Mouse (Mus musculus): ENCODE data around the gene Rnf41. TPM values are rescaled to one million over a fixed set of nuclear protein-coding genes. Genes with fewer than 3 reads are reported as not detected.

The Rnf41 gene
- polyA plus RNA-seq (2017; shearing (Covaris generic)), result 39.7 TPM

GRCm38 (mm10) chr10:128411211-128412054 is at the start of gene Rnf41, which contains the start of gene Nabp2:
TSS of gene Rnf41 (plus strand) at chr10:128411657.
TSS of gene Nabp2 (minus strand) at chr10:128411492.

DNA sequence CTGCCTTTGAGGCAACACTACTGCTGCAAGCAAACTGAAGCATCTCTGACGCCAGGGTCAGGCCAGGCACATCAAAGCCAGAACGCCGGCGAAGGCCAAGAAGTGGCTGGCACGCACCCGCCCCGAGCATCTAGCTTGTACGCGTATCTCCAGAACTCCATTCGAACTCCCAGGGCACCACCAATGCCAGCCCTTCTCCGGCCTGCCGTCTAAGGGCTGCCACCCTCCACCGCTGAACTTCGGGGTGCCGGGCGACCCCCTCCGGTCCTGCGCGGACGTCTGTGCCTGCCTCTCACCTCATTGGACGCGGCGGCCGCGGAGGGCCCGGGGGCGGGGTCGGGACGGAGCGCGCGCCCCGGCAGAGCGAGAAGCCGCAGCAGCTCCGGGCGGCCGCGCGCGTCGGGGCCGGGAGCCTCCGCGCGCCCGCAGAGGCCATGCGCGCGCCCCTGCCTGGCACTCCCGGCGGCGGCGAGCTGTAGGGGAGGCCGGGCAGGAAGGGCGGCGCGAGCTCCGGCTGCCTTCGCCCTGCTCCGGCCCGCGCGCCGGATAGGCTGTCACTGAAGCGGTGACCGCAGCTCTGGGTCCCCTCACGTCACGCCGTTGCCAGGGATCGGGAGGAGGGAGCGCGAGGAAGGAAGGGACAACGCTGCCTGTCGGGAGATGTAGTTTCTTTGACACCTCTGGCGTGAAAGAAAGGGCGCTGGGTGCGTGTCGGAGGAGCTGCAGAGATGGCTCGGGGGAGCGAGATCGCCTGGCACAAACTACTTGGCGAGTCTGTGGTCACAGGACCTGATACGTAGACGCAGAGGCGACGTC is 42.8 kb upstream of the Rnf41 start, which contains the start of gene Coq10a:
Gene Coq10a, minus strand, starts transcription at position 596 of the 816 bp plus-strand sequence.

GRCm38 (mm10) chr10:128376455-128377211 is 34.8 kb upstream of the Rnf41 start, which contains the start of gene Ankrd52:
TSS of gene Ankrd52 (plus strand) at chr10:128377115.

DNA sequence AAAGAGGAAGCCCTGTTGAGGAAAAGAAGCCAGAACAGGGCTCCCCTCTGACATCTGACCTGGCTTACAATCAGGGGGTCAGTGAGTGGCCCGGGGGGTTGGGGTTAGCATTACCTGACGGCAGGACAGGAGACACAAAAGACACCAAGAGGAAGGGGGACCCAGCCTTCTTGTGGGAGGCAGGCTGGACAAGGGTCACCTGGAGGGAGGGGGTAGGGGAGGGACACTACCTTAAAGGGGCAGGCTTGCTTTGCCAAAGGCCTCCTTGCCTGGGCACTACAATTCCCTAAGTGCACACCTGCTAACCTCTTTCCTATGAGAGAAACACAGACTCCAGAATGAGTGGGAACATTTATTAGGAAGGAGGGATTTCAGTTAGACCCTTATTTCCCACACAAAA is 10.4 kb upstream of the Rnf41 start, which contains the start of gene Slc39a5:
Gene Slc39a5, minus strand, starts transcription at position 174 of the 400 bp plus-strand sequence.

DNA sequence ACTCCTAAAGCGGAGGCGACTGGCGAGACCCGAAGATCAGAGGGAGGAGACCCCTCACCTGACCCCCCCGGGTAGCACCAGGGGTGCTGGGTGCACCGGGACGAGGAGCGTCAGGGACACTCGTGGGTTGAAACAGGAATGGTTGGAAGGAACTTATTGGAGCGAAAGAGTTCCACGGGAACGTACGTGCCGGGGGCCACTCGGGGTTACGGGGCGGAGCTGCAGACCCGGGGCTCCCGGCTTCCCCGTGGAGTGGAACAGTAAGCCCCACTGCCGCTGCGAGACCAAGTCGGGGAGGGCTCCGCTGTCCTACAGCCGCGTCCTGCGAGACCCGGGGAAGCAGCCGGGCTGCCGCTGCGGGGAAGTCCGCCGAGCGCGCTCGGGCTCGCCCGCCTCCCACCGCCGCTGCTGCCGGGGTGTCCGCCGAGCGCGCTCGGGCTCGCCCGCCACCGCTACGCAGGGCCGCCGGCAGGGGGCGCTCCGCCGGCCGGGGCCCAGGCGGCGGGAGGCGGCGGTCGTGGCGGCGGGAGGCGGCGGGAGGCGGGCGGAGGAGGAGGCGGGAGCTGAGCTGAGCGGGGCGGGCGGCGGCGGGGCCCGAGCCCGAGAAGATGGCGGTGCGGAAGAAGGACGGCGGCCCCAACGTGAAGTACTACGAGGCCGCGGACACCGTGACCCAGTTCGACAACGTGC is 47.4 kb downstream of the Rnf41 start, which contains the start of gene Smarcc2:
Gene Smarcc2, plus strand, starts transcription at position 530 of the 690 bp plus-strand sequence.

Other genes starting within 250 kb of the Rnf41 start
- 29.8 TPM for gene Rbms2, start 231.4 kb upstream of the Rnf41 start, polyA plus RNA-seq (2017; shearing (Covaris generic))
- gene Gls2, start 217.2 kb upstream of the Rnf41 start, polyA plus RNA-seq (2017; shearing (Covaris generic)), result 0.59 TPM
- 15.2 TPM for gene Spryd4, start 199.8 kb upstream of the Rnf41 start, polyA plus RNA-seq (2017; shearing (Covaris generic))
- not detected for gene Mip, start 185.8 kb upstream of the Rnf41 start, polyA plus RNA-seq (2017; shearing (Covaris generic))
- 26.8 TPM for gene Timeless, start 179.6 kb upstream of the Rnf41 start, polyA plus RNA-seq (2017; shearing (Covaris generic))
- 0.17 TPM for gene Apon, start 157.6 kb upstream of the Rnf41 start, polyA plus RNA-seq (2017; shearing (Covaris generic))
- not detected for gene Apof, start 143.0 kb upstream of the Rnf41 start, polyA plus RNA-seq (2017; shearing (Covaris generic))
- 78.3 TPM for gene Stat2, start 141.1 kb upstream of the Rnf41 start, polyA plus RNA-seq (2017; shearing (Covaris generic))
- not detected for gene Il23a, start 112.9 kb upstream of the Rnf41 start, polyA plus RNA-seq (2017; shearing (Covaris generic))
- gene Pan2, start 108.3 kb upstream of the Rnf41 start, polyA plus RNA-seq (2017; shearing (Covaris generic)), result 45.7 TPM
- gene Cnpy2, start 89.2 kb upstream of the Rnf41 start, polyA plus RNA-seq (2017; shearing (Covaris generic)), result 121 TPM
- gene Cs, start 73.9 kb upstream of the Rnf41 start, polyA plus RNA-seq (2017; shearing (Covaris generic)), result 164 TPM
- 35.0 TPM for gene Coq10a, start 42.7 kb upstream of the Rnf41 start, polyA plus RNA-seq (2017; shearing (Covaris generic))
- 7.0 TPM for gene Ankrd52, start 34.5 kb upstream of the Rnf41 start, polyA plus RNA-seq (2017; shearing (Covaris generic))
- gene Slc39a5, start 10.4 kb upstream of the Rnf41 start, polyA plus RNA-seq (2017; shearing (Covaris generic)), result 0.32 TPM
- gene Nabp2, start 165 bp upstream of the Rnf41 start, polyA plus RNA-seq (2017; shearing (Covaris generic)), result 104 TPM
- 127 TPM for gene Smarcc2, start 47.6 kb downstream of the Rnf41 start, polyA plus RNA-seq (2017; shearing (Covaris generic))
- gene Myl6, start 82.5 kb downstream of the Rnf41 start, polyA plus RNA-seq (2017; shearing (Covaris generic)), result 1,369 TPM
- gene Myl6b, start 87.0 kb downstream of the Rnf41 start, polyA plus RNA-seq (2017; shearing (Covaris generic)), result 3.9 TPM
- gene Esyt1, start 114.2 kb downstream of the Rnf41 start, polyA plus RNA-seq (2017; shearing (Covaris generic)), result 222 TPM
- 24.2 TPM for gene Zc3h10, start 136.1 kb downstream of the Rnf41 start, polyA plus RNA-seq (2017; shearing (Covaris generic))
- gene Rpl41, start 137.6 kb downstream of the Rnf41 start, polyA plus RNA-seq (2017; shearing (Covaris generic)), result 2,319 TPM
- gene Pa2g4, start 154.3 kb downstream of the Rnf41 start, polyA plus RNA-seq (2017; shearing (Covaris generic)), result 36.9 TPM
- gene Erbb3, start 178.0 kb downstream of the Rnf41 start, polyA plus RNA-seq (2017; shearing (Covaris generic)), result 7.2 TPM
- 653 TPM for gene Rps26, start 215.1 kb downstream of the Rnf41 start, polyA plus RNA-seq (2017; shearing (Covaris generic))
- gene Ikzf4, start 234.3 kb downstream of the Rnf41 start, polyA plus RNA-seq (2017; shearing (Covaris generic)), result 127 TPM